Mouse (Mus musculus) cerebellum, adult (tissue): ENCODE data around the gene Boll.
A peak's percentile ranks its signal among the peaks of the same experiment; 100 is the strongest.

Experiments used
- ATAC-seq: cut with Nextera tagmentation; 2 replicates; pipeline ENCODE4 v1.9.2; 2017; ENCODE audit warnings: mild to moderate bottlenecking, moderate library complexity, mixed read lengths; ENCODE audit not compliant: insufficient number of reproducible peaks, low FRiP score, low TSS enrichment

The Boll gene

DNA sequence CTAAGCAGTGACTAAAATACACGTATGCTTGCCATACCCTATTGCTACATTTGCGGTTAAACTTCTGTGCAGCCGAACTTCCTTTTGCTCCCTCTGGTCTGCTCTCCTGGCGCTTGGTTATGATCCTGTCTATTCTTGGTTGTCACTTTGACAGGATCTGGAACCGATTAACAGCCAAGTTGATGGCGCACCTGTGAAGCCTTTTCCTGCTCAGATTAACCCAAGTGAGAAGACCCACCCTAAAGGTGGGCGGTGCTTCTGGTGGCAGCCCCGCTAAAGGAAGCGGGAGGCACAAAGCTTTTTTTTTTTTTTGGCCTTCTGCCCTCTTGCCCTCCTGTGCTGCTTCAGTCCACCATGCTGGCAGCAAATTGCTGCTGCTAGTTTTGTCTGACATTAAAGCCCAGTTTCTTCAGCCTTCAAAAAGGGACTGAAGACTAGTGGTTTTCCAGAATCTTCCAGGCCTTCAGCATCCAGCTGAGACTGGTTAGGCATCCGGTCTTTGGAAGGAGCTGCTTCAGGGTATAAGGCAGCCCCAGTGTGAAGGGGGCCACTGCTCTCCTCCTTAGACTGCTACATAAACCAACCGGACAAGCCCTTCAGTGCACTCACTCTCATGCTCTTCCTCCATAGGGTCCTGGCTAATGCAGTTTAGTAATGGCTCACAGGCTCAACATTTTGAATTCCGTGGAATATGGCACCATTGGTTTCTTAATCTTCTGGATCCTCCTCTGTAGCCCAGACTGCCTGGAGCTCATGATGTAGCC, 152.9 kb downstream of the Boll start:
- ATAC-seq: no peak

GRCm38 (mm10) chr1:55208500-55209140, 154.6 kb downstream of the Boll start:
- no peak for ATAC-seq

GRCm38 (mm10) chr1:55207561-55207960, 155.7 kb downstream of the Boll start:
- ATAC-seq: no peak

DNA sequence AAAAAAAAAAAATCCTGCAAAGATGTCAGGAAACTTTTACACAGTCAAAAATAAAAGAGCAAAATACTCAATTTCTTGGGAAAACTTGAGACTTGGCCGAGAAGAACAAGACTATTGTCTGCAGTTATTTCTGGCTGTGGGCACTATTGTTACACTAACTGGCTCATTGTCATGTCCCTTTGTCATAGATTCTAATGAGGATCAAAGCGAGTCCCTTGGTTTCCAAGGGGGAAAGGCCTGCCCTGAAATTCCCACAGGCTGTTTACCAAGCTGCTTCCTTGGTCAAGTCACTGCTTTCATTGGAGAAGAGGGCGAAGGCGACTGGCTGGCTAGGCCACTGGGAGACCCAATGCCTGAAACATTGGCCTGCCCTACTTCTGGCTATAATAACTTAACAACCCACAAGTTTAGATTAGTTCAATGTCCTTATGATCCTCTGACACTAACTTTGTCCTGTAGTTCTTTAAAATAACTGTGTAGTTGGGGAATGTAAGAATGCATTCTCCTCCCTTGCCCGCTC, 157.4 kb downstream of the Boll start:
- ATAC-seq: no peak

- ATAC-seq: peak; percentile 36; the same call in 1 of the 2 replicates
Observed at GRCm38 (mm10) chr1:55201850-55202752, 161.2 kb downstream of the Boll start.

DNA sequence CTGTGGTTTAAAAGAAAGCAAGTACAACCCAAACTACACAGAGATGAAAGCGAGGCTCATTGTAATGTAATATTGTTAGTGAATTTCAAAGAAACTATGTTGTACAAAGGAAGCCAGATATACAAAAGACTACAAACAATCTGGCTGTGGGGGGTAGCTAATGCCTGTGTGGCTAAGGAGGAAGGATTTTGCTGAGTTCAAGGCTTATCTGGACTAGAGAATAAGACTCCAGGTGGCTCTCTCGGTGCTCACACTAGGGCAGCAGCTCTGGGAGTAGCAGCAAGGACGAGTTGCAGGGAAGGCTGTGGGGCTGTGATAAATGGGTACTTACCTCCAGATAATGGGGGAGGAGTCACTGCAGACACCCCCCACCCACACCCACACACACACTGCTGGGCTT, 164.6 kb downstream of the Boll start:
- ATAC-seq: no peak
